Mouse (Mus musculus): ENCODE measurements around the gene Clca3b.

GRCm38 (mm10) chr3:144890246-144890758 is 41.1 kb upstream of the Clca3b start:
- no peak for TF ChIP-seq CTCF (IDR thresholded peaks at IDR 0.05)
- TF ChIP-seq EP300 (IDR thresholded peaks at IDR 0.05) = no peak
